Mouse (Mus musculus) intestine, postnatal 0 days (tissue): ENCODE measurements around the gene Tuba1a. TPM values are rescaled to one million over a fixed set of nuclear protein-coding genes. Genes with fewer than 3 reads are reported as not detected.

Source experiments
- ATAC-seq: fragments of 200-750 bp; cut with Nextera tagmentation; 2 replicates; pipeline ENCODE4 v1.8.0; 2017; ENCODE audit warnings: mild to moderate bottlenecking, moderate TSS enrichment, moderate library complexity
- H3K27ac ChIP-seq: fragments of 300-500 bp; sonication (generic); 2 replicates; pipeline ENCODE4 v1.5.1; 2014; ENCODE audit warnings: mild to moderate bottlenecking, low read depth, low read length, moderate library complexity
- H3K27me3 ChIP-seq: fragments of 300-500 bp; sonication (generic); replicated peaks from 2 replicates; pipeline ENCODE4 v1.6.1; 2014; ENCODE audit warnings: low read length, mixed read lengths; ENCODE audit not compliant: control insufficient read depth, insufficient read depth
- H3K36me3 ChIP-seq: fragments of 300-500 bp; sonication (generic); 2 replicates; pipeline ENCODE4 v1.6.1; 2014; ENCODE audit warnings: mild to moderate bottlenecking, moderate library complexity; ENCODE audit not compliant: control insufficient read depth, insufficient read depth
- H3K4me1 ChIP-seq: fragments of 300-500 bp; sonication (generic); replicated peaks from 2 replicates; pipeline ENCODE4 v1.6.1; 2014; ENCODE audit warnings: antibody characterized with exemption, low read length, mixed read lengths; ENCODE audit not compliant: control insufficient read depth, insufficient read depth
- H3K4me2 ChIP-seq: fragments of 300-500 bp; sonication (generic); replicated peaks from 2 replicates; pipeline ENCODE4 v1.6.1; 2014; ENCODE audit warnings: low read depth, mild to moderate bottlenecking, moderate library complexity
- H3K4me3 ChIP-seq: fragments of 300-500 bp; sonication (generic); 2 replicates; pipeline ENCODE4 v1.5.1; 2014; ENCODE audit warnings: low read depth, low read length
- H3K9ac ChIP-seq: fragments of 300-500 bp; sonication (generic); 2 replicates; pipeline ENCODE4 v1.6.1; 2014; ENCODE audit warnings: mild to moderate bottlenecking, low read depth, low read length
- H3K9me3 ChIP-seq: fragments of 300-500 bp; sonication (generic); 2 replicates; pipeline ENCODE4 v1.6.1; 2016; ENCODE audit warnings: mixed run types; ENCODE audit not compliant: control insufficient read depth
- CTCF ChIP-seq: sonication (generic); IDR thresholded peaks from 2 replicates; pipeline ENCODE4 v1.5.1; 2016; ENCODE audit warnings: low read depth, mild to moderate bottlenecking, control low read depth, antibody characterized with exemption, moderate library complexity
- WGBS: fragments of 180-500 bp; shearing (Covaris S2); extraction: QIAGEN DNeasy Blood & Tissue Kit; methylation state at CpG from one replicate; pipeline ENCODE4 v1.1.7; 2014; 5-methylcytosine and 5-hydroxymethylcytosine counted together
- polyA plus RNA-seq: library from polyadenylated mRNA; unstranded; fragments of >200 nt; fragmentation: Nextera tagmentation; extraction: Ambion mirVana; gene quantifications from 2 replicates; pipeline ENCODE4 v1.2.1, GENCODE M21; 2015

The Tuba1a gene
- polyA plus RNA-seq, 1 experiment from 2014 or later: 503 TPM

DNA sequence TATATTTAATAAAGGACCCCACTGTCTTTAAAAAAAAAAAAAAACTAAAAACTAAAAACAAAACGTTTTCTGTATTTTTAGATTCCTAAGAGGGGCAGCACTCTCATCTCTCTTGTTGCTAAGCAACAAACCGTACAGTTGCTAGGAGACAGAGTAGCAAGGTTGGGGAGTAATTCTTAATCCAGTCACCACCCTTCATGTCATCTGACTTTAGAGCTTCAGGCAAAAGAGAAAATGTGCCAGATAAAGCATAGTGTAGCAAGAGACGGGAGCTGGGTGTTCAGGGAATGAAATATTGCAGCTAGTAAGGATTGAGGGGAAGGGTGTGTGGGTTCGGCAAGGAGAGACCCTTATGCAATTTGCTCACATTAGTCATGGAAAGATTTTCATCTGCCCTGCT lies 17.6 kb upstream of the Tuba1a start:
- Histone ChIP-seq H3K9me3 (no peaks in the 10 kb centered on the region), H3K4me1 (no peaks in the 10 kb centered on the region), H3K27ac (no peak overlapping the region), H3K4me3 (no peak overlapping the region), H3K27me3 (no peaks in the 10 kb centered on the region), H3K36me3 (no peaks in the 10 kb centered on the region), H3K9ac (no peak overlapping the region), H3K4me2 (no peak overlapping the region)
- no peak for ATAC-seq
- no peak for TF ChIP-seq CTCF
- 30% methylated on average over 4 of the region's 4 CpGs for WGBS

DNA sequence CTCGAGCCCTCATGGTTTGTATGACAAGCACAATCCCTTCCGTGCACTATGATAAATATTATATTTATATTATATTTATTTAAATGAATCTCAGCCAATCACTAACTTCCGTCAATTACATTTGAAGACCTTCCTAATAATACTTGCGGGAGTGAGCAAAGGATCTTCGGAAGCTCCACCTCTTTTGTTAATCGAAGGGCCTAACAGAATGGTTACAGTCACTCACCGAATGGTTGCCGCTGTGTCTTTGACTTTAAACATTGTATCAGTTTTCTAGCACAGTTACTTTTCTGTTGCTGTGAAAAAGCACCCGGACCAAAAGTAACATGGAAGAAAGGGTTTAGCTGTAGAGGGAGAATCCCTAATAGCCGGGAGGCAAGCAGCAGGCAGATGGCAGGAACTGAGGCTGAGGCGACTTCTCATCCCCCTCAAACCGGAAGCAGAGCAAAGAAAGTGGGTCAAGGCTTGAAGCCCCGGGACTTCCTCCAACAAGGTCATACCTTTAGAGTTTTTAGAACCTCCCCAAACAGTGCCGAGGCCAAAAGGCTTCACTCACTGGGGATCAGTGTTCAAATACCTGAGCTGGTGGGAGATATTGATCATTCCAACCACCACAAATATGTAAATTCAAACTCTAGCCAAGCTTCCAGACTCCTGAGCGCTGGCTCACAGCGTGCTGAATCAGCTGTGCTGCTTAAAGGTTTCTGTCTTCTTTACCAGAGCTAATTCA lies 16.0 kb upstream of the Tuba1a start:
- H3K4me3 ChIP-seq: no peak overlapping the region
- no peak for ATAC-seq
- no peaks in the 10 kb centered on the region for H3K9me3 ChIP-seq
- TF ChIP-seq CTCF: no peak
- WGBS: 36% methylated on average over 16 of the region's 16 CpGs
- no peaks in the 10 kb centered on the region for H3K27me3 ChIP-seq
- H3K9ac ChIP-seq: no peak overlapping the region
- H3K27ac ChIP-seq: no peak overlapping the region
- H3K4me2 ChIP-seq: no peak overlapping the region
- no peaks in the 10 kb centered on the region for H3K4me1 ChIP-seq
- H3K36me3 ChIP-seq: no peaks in the 10 kb centered on the region

DNA sequence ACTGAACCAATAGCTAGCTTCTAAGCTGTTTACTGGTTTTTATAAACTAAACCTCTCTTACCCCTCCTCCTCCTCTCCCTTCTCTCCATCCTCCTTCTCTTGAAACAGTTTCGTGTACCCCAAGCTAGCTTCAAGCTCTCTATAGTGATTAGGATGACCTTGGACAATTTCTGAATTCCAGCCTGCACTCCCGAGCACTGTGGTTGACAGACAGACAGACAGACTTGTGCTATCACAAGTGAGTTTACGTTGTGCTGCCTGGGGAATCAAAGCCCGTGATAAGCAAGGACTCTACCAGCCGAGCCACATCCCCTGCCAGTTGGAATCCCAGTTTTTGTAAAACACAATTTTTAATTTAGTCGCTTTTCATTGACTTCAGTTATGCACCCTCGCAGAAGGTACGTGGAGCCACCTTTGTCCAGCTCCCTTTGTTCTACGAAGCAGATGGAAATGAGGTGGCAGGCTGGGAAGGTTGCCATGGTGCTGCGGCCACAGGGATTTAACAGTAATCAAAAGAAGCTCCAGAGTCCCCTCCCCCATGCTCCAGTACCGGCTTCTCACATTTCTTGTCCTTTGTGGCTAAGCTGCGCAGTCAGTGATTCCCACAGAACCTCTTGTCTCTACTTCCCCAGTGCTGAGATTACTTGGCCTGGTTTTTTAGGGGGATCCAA lies 15.3 kb upstream of the Tuba1a start:
- no peaks in the 10 kb centered on the region for H3K9me3 ChIP-seq
- whole genome bisulfite sequencing: 34% methylated on average over 12 of the region's 12 CpGs
- 0 out of 2 replicates have a peak overlapping the region, but pooled peaks have one; percentile 9 for H3K4me2 ChIP-seq
- no peaks in the 10 kb centered on the region for H3K27me3 ChIP-seq
- no peak overlapping the region for H3K9ac ChIP-seq
- no peak overlapping the region for H3K27ac ChIP-seq
- no peak; the same call in 1 of the 2 replicates for ATAC-seq
- no peak overlapping the region for H3K4me3 ChIP-seq
- no peaks in the 10 kb centered on the region for H3K36me3 ChIP-seq
- no peak for TF ChIP-seq CTCF
- H3K4me1 ChIP-seq: no peaks in the 10 kb centered on the region

- TF ChIP-seq CTCF: no peak
- 70% methylated on average over 3 of the region's 3 CpGs for WGBS
- ATAC-seq: no peak
- Histone ChIP-seq H3K4me3 (no peak overlapping the region), H3K4me1 (no peaks in the 10 kb centered on the region), H3K27ac (no peak overlapping the region), H3K36me3 (no peaks in the 10 kb centered on the region), H3K9ac (no peak overlapping the region), H3K27me3 (no peaks in the 10 kb centered on the region), H3K4me2 (no peak overlapping the region), H3K9me3 (no peaks in the 10 kb centered on the region)
These were observed 6.0 kb upstream of the Tuba1a start for GRCm38 (mm10) chr15:98959531-98959930.

- no peak for ATAC-seq
- WGBS: 89% methylated on average over 4 of the region's 4 CpGs
- TF ChIP-seq CTCF: no peak
These were observed 5.5 kb upstream of the Tuba1a start for GRCm38 (mm10) chr15:98958901-98959420.

DNA sequence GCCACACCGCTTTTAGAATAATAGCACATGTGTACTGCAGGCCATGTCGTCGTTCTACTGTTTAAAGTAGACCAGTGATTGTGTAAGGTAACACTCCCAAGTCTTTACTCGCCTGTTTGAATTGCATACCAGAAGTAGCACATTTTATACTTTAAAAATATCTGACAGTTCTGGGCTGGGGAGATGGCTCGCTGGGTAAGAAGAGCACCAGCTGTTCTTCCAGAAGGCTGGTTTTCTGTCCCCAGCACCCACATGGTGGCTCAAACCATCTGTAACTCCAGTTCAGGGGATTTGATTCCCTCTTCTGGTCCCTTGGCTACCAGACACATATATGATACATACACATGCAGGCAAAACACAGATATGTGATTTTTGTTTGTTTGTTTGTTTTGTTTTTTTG lies 4.0 kb upstream of the Tuba1a start:
- no peak for ATAC-seq

More at GRCm38 (mm10) chr15:98958901-98959420, 5.5 kb upstream of the Tuba1a start:
- H3K27ac ChIP-seq: no peak overlapping the region
- H3K9ac ChIP-seq: no peak overlapping the region
- no peaks in the 10 kb centered on the region for H3K9me3 ChIP-seq
- H3K36me3 ChIP-seq: no peaks in the 10 kb centered on the region
- H3K4me2 ChIP-seq: no peak overlapping the region
- no peaks in the 10 kb centered on the region for H3K4me1 ChIP-seq
- H3K27me3 ChIP-seq: no peaks in the 10 kb centered on the region
- H3K4me3 ChIP-seq: no peak overlapping the region

More for the DNA sequence above, 4.0 kb upstream of the Tuba1a start:
- Histone ChIP-seq H3K4me3 (no peak overlapping the region), H3K27me3 (no peaks in the 10 kb centered on the region), H3K9me3 (no peaks in the 10 kb centered on the region), H3K27ac (no peak overlapping the region), H3K9ac (no peak overlapping the region), H3K4me2 (no peak overlapping the region), H3K4me1 (no peaks in the 10 kb centered on the region), H3K36me3 (no peaks in the 10 kb centered on the region)
- no peak for TF ChIP-seq CTCF
- 68% methylated on average over 5 of the region's 5 CpGs for WGBS
